In genomic region chr4:129771314-129771671, GRCm38 (mm10) we compare ENCODE assay signal across 9 mouse cellular contexts. TPM values are rescaled to one million over a fixed set of nuclear protein-coding genes. Genes with fewer than 3 reads are reported as not detected.
DNase-seq lines count a peak whose midpoint lies in the region; ATAC-seq and TF ChIP-seq lines count a peak whose summit lies in the region.
"Had no signal": no experiment of that assay in that cellular context is flagged by ENCODE, and none has a peak within 500 bp of the region (broad histone marks: within the 10 kb centered on the region; RNA-seq: fewer than 3 reads in every experiment).

No protein-coding gene starts in this region.

- no peak overlapping the region for H3K4me3 ChIP-seq in kidney, adult 2 months (ENCODE audit: insufficient read depth, low read depth, low read length)
- peak overlapping the region; percentile 19; the same call in 1 of the 2 replicates for H3K4me3 ChIP-seq in embryonic facial prominence, embryonic 13.5 days
- 0 out of 2 replicates have a peak overlapping the region, but pooled peaks have one; percentile 2 for H3K4me3 ChIP-seq in intestine, embryonic 14.5 days (ENCODE audit: low read depth, low read length)
- H3K4me3 ChIP-seq in midbrain, embryonic 16.5 days (ENCODE audit: low read depth, low read length) = no peak overlapping the region

- TF ChIP-seq POLR2A in kidney, adult 2 months (IDR thresholded peaks at IDR 0.05; ENCODE audit: low read depth, low read length) = no peak

- TF ChIP-seq CTCF in kidney, adult 2 months (conservative IDR thresholded peaks at IDR 0.05; ENCODE audit: insufficient read depth, insufficient read length, low read depth, low read length) = no peak

- H3K4me2 ChIP-seq in embryonic facial prominence, embryonic 13.5 days = peak overlapping the region; percentile 54
- peak overlapping the region; percentile 44 for H3K4me2 ChIP-seq in intestine, embryonic 14.5 days (ENCODE audit: low read length)
- H3K4me2 ChIP-seq in midbrain, embryonic 16.5 days (ENCODE audit: low read length) = peak overlapping the region; percentile 28

- H3K9me3 ChIP-seq in embryonic facial prominence, embryonic 13.5 days = no peaks in the 10 kb centered on the region
- no peaks in the 10 kb centered on the region for H3K9me3 ChIP-seq in intestine, embryonic 14.5 days (ENCODE audit: control insufficient read depth, low read length)
- H3K9me3 ChIP-seq in midbrain, embryonic 16.5 days (replicated peaks; ENCODE audit: control insufficient read depth, low read length, poor library complexity, severe bottlenecking) = no peaks in the 10 kb centered on the region

- 0 out of 2 replicates have a peak overlapping the region, but pooled peaks have one; percentile 23 for H3K9ac ChIP-seq in embryonic facial prominence, embryonic 13.5 days
- no peak overlapping the region for H3K9ac ChIP-seq in intestine, embryonic 14.5 days (ENCODE audit: low read length)
- H3K9ac ChIP-seq in midbrain, embryonic 16.5 days (ENCODE audit: low read depth, low read length) = no peak overlapping the region

- no peaks in the 10 kb centered on the region for H3K36me3 ChIP-seq in kidney, adult 2 months (ENCODE audit: control insufficient read depth, insufficient read depth, low read length)
- H3K36me3 ChIP-seq in embryonic facial prominence, embryonic 13.5 days = no peaks in the 10 kb centered on the region
- no peaks in the 10 kb centered on the region for H3K36me3 ChIP-seq in intestine, embryonic 14.5 days (ENCODE audit: control insufficient read depth, insufficient read depth, low read length)
- H3K36me3 ChIP-seq in midbrain, embryonic 16.5 days (ENCODE audit: control insufficient read depth, insufficient read depth, low read length) = no peaks in the 10 kb centered on the region

- DNase-seq in kidney, adult 2 months = no peak
- DNase-seq in kidney, postnatal 25 days = no peak
- no peak for DNase-seq in intestine, embryonic 14.5 days (ENCODE audit: low spot score)
- no peak for DNase-seq in embryo, embryonic 11 days
- DNase-seq in cerebellum, postnatal 10 days = no peak
- DNase-seq in kidney, adult 9 months = no peak
- DNase-seq: lung, adult 18-20 months had no signal

- no peaks in the 10 kb centered on the region for H3K27me3 ChIP-seq in kidney, adult 2 months (replicated peaks; ENCODE audit: control insufficient read depth, insufficient read depth, low read length)
- no peaks in the 10 kb centered on the region for H3K27me3 ChIP-seq in embryonic facial prominence, embryonic 13.5 days
- H3K27me3 ChIP-seq in intestine, embryonic 14.5 days (replicated peaks; ENCODE audit: control insufficient read depth, insufficient read depth, low read length) = no peaks in the 10 kb centered on the region
- H3K27me3 ChIP-seq in midbrain, embryonic 16.5 days (ENCODE audit: control insufficient read depth, insufficient read depth, low read depth, low read length) = no peaks in the 10 kb centered on the region

- H3K27ac ChIP-seq in kidney, adult 2 months (ENCODE audit: insufficient read depth, low read depth, low read length) = peak overlapping the region; percentile 77
- peak overlapping the region; percentile 77 for H3K27ac ChIP-seq in embryonic facial prominence, embryonic 13.5 days
- no peak overlapping the region for H3K27ac ChIP-seq in intestine, embryonic 14.5 days (ENCODE audit: low read depth)
- peak overlapping the region; percentile 62; the same call in 1 of the 2 replicates for H3K27ac ChIP-seq in midbrain, embryonic 16.5 days (ENCODE audit: low read length)

- H3K4me1 ChIP-seq in kidney, adult 2 months (ENCODE audit: control insufficient read depth, insufficient read depth, low read length) = 0 out of 2 replicates have a peak, but pooled peaks cover 3% of the 10 kb centered on the region
- H3K4me1 ChIP-seq in embryonic facial prominence, embryonic 13.5 days = peaks cover 26% of the 10 kb centered on the region
- H3K4me1 ChIP-seq in intestine, embryonic 14.5 days (replicated peaks; ENCODE audit: control insufficient read depth, insufficient read depth, low read length) = peaks cover 14% of the 10 kb centered on the region
- peaks cover 19% of the 10 kb centered on the region for H3K4me1 ChIP-seq in midbrain, embryonic 16.5 days (ENCODE audit: control insufficient read depth, insufficient read depth, low read length)

- WGBS in kidney, adult 2 months = 25% methylated on average over 7 of the region's 7 CpGs
- 8% methylated on average over 7 of the region's 7 CpGs for WGBS in embryonic facial prominence, embryonic 13.5 days
- WGBS in intestine, embryonic 14.5 days = 23% methylated on average over 7 of the region's 7 CpGs
- 21% methylated on average over 7 of the region's 7 CpGs for WGBS in midbrain, embryonic 16.5 days

- no peak for ATAC-seq in embryonic facial prominence, embryonic 13.5 days (ENCODE audit: insufficient number of reproducible peaks, insufficient read depth, low FRiP score, low TSS enrichment, low read depth)
- 0 out of 2 replicates have a peak, but pooled peaks have one; percentile 47 for ATAC-seq in intestine, embryonic 14.5 days (replicated peaks; ENCODE audit: low FRiP score, low TSS enrichment, low read depth)
- ATAC-seq in midbrain, embryonic 16.5 days = no peak; the same call in 1 of the 2 replicates

RNA-seq across cellular contexts. Expression of gene Khdrbs1, which starts 29.2 kb away (rescaled TPM):
- 16.0 TPM in 2 replicates for polyA plus RNA-seq in kidney, adult 2 months (2012; rRNA removed)
- polyA plus RNA-seq in embryonic facial prominence, embryonic 13.5 days (2015; fragmentation: Nextera tagmentation; extraction: Ambion mirVana) = 143 and 152 TPM in 2 replicates
- 96.5 and 106 TPM in 2 replicates for polyA plus RNA-seq in intestine, embryonic 14.5 days (2014; fragmentation: Nextera tagmentation; extraction: Ambion mirVana)
- polyA plus RNA-seq in midbrain, embryonic 16.5 days (2015; fragmentation: Nextera tagmentation; extraction: Ambion mirVana) = 116 and 132 TPM in 2 replicates

RNA-seq across cellular contexts. Expression of gene Ptp4a2, which starts 39.7 kb away (rescaled TPM):
- 29.9 and 41.5 TPM in 2 replicates for polyA plus RNA-seq in kidney, adult 2 months (2012; rRNA removed)
- 318 and 325 TPM in 2 replicates for polyA plus RNA-seq in embryonic facial prominence, embryonic 13.5 days (2015; fragmentation: Nextera tagmentation; extraction: Ambion mirVana)
- 276 and 279 TPM in 2 replicates for polyA plus RNA-seq in intestine, embryonic 14.5 days (2014; fragmentation: Nextera tagmentation; extraction: Ambion mirVana)
- 222 and 255 TPM in 2 replicates for polyA plus RNA-seq in midbrain, embryonic 16.5 days (2015; fragmentation: Nextera tagmentation; extraction: Ambion mirVana)

Comparison
In these comparisons a context has a peak if more than half of its experiments do, and no peak if none do; other contexts are left out.
1. H3K4me3 ChIP-seq: peak in embryonic facial prominence, embryonic 13.5 days (single experiment) and intestine, embryonic 14.5 days (single experiment); none in kidney, adult 2 months (single experiment) and midbrain, embryonic 16.5 days (single experiment).
2. Peak in every context shown above with its lines, with median percentiles within 50 percentile points of each other: H3K4me2 ChIP-seq.